Mouse (Mus musculus): ENCODE measurements around the gene Zdhhc12.

DNA sequence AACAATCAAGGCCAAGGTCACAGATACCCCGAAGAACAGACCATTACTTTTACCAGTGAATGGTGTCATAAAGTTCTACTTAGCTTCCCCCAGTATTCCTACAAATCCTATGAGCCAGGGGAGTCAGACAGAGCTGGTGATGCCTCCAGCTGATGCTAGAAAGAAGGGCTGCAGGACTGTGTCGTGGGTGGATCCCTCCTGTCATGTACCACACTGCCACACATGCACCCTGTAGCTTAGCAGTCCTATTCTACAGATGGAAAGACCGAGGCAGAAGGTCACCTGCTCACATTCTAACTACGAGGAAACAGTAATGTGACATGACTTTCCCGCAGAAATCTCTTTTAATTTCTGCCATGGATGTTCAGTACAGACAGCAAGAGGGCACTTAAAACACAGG, 29.3 kb upstream of the Zdhhc12 start:
- TF ChIP-seq CTCF (IDR thresholded peaks at IDR 0.05; ENCODE audit: low read depth, low read length) = no peak
- TF ChIP-seq EP300 (IDR thresholded peaks at IDR 0.05; ENCODE audit: insufficient read depth, low read depth, low read length) = no peak

Measured in ES-Bruce4 (cell line).